Mouse (Mus musculus) thymus, adult 18-20 months (tissue): ENCODE data around the gene D10Wsu102e.
"Not testable (repeated sequence)": the region's sequence is repeated elsewhere in the genome, so short reads cannot be mapped to it uniquely, and the experiment has no call there.

Experiments used
- DNase-seq, 2 experiments: peaks; one replicate each; pipeline ENCODE4 v3.0.0; 2022; ENCODE audit warnings: mixed read lengths in 2 of 2

The D10Wsu102e gene

GRCm38 (mm10) chr10:83397336-83397735, 37.3 kb downstream of the D10Wsu102e start:
- DNase-seq, result no peak

- DNase-seq, result not testable (repeated sequence)
These were observed 40.9 kb downstream of the D10Wsu102e start for GRCm38 (mm10) chr10:83400896-83401295.

GRCm38 (mm10) chr10:83405031-83405430, 45.0 kb downstream of the D10Wsu102e start:
- no peak for DNase-seq

DNA sequence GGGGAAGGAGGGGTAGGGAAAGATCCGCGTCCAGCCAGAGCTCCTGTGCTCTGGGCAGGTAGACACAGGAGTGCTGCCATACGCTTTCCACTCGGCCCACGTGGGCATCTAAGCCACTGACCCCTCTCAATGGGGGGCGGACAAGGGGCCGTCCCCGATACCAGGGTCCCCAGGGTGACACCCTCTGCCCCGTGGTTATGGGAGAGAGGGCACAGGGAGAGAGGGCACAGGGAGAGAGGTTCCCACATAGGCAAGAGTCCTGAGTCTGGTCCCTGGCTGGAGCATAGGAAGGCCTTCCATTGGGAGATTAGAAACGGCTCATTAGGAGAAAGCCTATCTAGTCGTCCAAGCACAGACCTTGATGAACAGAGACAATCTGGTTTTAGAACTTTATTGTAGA, 45.7 kb downstream of the D10Wsu102e start:
- no peak for DNase-seq

GRCm38 (mm10) chr10:83407141-83407540, 47.1 kb downstream of the D10Wsu102e start:
- DNase-seq, result no peak

DNA sequence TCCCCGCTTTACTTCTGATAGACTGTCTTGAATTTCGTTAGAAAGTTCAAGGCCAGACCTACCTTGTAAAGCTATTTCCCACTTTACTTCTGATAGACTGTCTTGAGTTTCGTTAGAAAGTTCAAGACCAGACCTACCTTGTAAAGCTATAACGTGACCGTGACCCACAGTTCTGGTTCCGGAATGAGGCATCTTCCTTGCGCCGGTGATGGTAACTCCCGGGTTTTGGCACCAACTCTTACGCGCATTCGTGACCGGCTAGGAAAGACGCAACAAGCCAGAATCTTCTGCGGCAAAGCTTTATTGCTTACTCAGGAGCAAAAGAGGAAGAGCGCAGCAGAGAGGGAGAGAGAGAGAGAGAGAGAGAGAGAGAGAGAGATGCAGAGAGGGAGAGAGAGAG, 58.4 kb downstream of the D10Wsu102e start:
- DNase-seq, result not testable (repeated sequence)

DNA sequence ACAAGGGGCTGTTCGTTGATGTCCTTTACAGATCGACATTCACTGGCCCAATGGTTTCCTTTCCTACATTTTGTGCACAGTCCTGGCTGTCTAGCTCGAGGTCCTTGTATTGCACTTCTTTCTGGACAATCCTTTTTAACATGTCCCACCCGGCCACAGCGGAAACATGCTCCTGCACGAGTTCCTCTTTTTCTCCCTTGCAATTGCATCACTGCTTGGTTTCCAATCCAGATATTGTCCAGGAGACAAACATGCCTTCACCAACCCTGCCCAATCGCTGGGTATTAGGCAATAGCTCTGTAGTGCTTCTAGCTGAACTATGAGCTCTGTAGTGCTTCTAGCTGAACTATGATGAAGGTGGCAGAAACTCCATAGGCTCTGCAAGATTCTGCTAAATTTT, 88.6 kb downstream of the D10Wsu102e start:
- no peak for DNase-seq

- no peak for DNase-seq
These were observed 97.5 kb downstream of the D10Wsu102e start for GRCm38 (mm10) chr10:83457531-83457930.

GRCm38 (mm10) chr10:83475226-83475625, 115.2 kb downstream of the D10Wsu102e start:
- DNase-seq, result no peak

GRCm38 (mm10) chr10:83477286-83477685, 117.3 kb downstream of the D10Wsu102e start:
- DNase-seq, result no peak

DNA sequence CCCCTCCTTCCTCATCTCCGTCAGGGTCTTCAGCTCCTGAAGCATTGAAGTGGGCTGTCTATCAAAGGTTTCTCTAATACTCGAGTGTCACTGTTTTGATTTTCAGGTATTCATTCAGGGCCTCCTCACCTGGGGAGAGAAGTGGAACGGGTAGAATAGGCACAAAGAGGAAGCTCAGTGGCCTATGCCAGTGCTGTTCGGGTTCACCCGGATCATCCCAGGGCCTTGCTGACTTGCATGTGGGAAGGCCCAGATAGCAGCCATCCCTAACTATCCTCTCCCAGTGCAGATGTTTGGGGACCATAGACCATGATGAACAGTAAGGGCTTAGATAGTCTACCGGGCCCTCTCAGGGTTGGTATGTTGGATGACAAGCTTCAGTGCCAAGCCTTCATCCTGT, 130.5 kb downstream of the D10Wsu102e start:
- DNase-seq, result no peak

DNA sequence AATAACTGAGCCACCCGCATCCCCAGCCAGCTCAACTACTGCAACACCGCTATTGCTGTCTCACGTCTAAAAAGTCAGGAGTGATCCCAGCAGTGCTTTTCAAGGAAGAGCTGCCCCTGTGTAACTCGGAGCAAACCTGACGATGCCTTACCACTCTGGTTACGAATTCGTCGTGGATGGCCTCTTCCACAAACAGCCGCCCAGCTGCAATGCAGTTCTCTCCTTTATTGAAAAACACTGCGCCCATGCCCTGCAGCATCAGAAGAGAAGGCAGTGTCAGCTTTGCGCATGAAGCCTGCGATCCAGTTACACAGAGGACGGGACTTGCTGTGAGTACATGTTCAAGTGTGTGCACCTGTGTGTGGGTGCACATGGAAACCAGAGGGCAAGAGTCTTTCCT, 137.3 kb downstream of the D10Wsu102e start:
- DNase-seq, result no peak

GRCm38 (mm10) chr10:83508962-83509660, 149.1 kb downstream of the D10Wsu102e start:
- peak in 1 of 2 experiments; percentile 5 for DNase-seq

DNA sequence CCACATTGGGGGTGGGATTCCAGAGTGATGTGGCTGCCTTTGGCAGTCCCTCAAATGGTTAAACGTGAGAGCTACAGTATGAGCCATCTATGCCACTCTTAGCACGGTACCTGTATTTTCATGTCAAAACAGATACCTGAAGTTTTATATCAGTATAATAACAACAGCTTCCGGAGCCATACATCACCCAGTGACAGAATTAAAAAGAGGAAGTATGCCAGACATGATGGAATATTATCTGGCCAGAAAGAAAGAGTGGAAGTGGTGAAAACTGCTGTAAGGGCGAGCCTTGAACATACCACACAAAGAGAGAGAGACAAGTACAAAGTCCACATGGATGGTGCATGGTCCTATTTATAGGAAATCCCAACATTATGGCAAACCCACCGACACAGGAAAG, 151.3 kb downstream of the D10Wsu102e start:
- no peak for DNase-seq

DNA sequence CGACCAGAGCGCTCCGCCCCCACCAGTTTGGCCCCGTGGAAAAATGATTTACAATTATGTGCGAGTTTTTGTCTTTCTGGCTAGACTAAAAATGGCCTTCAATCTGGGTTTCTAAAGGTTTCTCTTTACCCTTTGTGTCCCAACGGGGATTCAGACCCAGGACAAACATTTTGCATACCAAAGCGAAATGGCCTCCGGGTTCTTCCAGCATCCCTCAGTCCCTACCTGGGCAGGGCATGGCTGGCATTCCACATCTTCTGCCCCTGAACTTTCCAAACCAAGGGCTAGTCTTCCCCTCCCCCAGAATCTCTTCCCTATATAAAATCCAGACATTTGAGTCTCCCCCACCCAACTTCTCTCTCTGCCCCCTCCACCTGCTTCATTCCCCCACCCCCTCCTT, 153.7 kb downstream of the D10Wsu102e start:
- DNase-seq, result no peak

DNA sequence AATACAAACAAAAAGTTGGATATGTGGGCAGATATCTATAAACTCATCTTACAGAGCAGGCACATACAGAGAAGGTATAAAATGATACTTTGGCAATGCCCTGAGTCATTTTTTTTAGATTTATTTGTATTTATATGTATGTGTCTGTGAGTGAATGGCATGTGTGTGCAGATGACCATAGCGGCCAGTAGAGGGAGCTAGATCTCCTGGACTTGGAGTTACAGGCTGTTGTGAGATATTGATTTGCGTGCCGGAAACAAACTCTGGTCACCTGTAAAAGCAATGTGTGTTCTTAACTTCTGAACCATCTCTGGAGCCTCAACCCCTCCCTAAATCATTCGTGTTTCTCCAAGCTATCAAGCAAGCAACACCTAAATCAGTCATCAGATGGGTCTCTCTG, 161.0 kb downstream of the D10Wsu102e start:
- no peak for DNase-seq

- not testable (repeated sequence) for DNase-seq
These were observed 164.2 kb downstream of the D10Wsu102e start for GRCm38 (mm10) chr10:83524238-83524637.

- no peak for DNase-seq
These were observed 170.5 kb downstream of the D10Wsu102e start for GRCm38 (mm10) chr10:83530384-83530967.

DNA sequence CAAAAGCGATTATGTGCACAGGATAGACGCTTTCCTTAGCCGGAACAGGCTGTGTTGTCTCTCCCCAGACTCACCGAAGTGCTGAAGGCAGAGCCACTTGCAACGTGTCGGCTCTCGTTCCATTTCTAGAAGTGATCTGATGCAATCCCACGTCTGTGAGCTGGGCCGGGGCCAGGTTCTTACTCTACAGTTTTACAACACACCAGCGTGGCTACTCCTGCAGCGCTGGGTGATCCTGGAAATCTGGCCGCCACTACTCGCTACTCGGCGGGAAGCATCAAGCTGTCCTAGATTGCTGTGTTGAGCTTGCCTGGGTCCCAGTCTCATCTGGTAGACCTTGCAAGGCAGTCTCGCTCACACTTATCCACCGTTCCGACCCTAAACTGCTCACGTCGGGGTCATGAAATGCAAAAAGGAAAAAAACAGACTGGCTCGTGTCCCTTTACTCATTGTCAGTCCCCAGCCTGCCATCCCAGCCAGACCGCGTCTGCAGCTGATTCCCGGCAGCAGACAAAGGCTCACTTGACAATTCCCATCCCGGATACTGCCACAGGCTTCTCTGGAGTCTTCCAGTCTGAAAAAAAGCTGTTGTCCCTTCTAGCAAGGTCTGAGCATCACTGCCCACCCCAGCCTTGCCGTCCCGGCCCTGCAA, 173.4 kb downstream of the D10Wsu102e start:
- peak in 1 of 2 experiments; percentile 7 for DNase-seq

- peak; percentile 30 to 37 for DNase-seq
These were observed 173.9 kb downstream of the D10Wsu102e start, which contains the start of gene Aldh1l2 for GRCm38 (mm10) chr10:83533910-83534283. Aldh1l2 (minus strand) TSS chr10:83534140.

- no peak for DNase-seq
These were observed 176.4 kb downstream of the D10Wsu102e start for GRCm38 (mm10) chr10:83536436-83536835.
